Mouse (Mus musculus): ENCODE measurements around the gene Tmem135.
A peak's percentile ranks its signal among the peaks of the same experiment; 100 is the strongest.

GRCm38 (mm10) chr7:89126063-89126882 is 277.7 kb downstream of the Tmem135 start:
- TF ChIP-seq CTCF (IDR thresholded peaks at IDR 0.05; ENCODE audit: low read depth) (peak; percentile 96), EP300 (optimal IDR thresholded peaks at IDR 0.05) (no peak)

Measured in stomach, postnatal 0 days (tissue).